Mouse (Mus musculus) c-Kit-positive CD71-positive TER-119-positive erythroid progenitor cells, embryonic 14.5 days (primary cell): ENCODE results near the gene Slc12a8.

Experiments used
- DNase-seq: peaks from one replicate; pipeline ENCODE4 v3.0.0-alpha.2; 2013; ENCODE audit warnings: low spot score

The Slc12a8 gene

DNA sequence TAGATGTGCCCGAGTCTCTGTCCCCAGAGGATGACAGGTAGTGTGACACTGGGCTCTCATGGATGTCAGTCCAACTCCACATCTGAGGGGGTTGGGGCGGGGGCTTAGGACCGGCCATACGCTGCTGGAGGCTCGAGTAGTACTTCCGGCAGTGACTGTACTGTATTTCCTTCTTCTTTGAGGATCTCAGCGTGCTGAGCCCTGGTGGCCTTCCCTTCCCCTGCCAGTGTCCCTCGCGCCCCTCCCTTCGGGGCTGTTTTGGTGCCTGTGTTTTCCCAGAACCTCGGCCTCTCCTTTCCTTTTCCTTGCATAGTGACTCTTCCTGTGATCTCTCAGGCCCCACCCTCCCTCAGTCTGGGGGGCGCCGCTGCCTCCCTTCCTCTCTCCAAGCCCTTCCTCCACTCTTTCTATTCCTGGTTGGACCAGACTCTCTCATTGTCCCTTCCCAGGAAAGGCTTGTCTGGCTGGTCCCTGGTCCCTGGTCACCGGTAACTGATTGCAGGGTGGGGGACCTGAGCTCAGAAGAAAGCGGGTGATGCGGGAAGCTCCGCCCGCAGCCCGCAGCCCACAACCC lies 66.8 kb downstream of the Slc12a8 start:
- no peak for DNase-seq

DNA sequence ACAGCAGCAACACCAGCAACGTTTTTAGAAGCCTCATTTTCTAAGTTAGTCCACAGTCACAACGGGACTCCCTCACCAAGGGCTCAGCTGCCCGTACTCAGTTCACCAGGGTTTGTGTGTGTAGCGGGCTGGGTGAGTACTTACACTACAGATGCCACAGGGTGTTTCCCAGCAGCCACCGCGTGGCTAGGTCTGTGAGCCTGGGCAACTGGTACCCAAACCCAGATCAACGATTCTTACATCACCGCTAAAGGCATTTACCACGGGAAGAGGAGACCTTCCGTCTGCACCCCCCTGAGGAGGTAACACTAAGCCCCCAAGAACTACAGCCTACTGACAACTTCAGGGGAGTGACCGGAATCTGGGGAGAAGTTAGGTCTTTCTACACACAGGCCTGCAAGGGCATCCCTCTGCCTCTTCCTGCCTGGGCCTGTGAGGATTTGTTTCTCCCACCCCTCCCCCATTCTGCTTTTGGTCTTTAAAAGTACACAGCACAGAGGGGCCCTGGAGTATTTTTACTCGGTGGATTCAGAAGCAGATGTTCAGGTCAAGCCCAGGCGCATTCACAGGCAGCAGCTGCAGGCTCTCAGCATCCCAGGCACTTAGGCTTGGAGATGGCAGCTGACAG lies 67.4 kb downstream of the Slc12a8 start:
- no peak for DNase-seq

DNA sequence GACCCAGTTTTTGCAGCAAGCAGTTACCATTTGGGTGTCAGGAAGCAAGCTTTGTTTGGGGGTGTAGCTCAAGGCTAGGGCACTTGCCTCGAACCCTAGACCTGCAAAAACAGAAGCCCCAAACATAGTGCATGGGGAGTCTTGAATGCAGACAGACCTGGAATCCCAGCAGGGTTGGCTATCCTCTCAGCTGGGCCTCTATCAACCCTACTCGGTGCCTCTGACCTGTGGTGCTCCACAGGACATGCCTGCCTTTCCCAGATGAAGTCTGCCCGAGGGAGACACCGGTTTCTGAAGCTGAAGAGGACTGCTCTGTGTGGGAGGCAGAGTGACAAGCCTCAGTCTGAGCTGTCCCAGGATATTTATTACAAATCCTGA lies 67.9 kb downstream of the Slc12a8 start:
- no peak for DNase-seq

DNA sequence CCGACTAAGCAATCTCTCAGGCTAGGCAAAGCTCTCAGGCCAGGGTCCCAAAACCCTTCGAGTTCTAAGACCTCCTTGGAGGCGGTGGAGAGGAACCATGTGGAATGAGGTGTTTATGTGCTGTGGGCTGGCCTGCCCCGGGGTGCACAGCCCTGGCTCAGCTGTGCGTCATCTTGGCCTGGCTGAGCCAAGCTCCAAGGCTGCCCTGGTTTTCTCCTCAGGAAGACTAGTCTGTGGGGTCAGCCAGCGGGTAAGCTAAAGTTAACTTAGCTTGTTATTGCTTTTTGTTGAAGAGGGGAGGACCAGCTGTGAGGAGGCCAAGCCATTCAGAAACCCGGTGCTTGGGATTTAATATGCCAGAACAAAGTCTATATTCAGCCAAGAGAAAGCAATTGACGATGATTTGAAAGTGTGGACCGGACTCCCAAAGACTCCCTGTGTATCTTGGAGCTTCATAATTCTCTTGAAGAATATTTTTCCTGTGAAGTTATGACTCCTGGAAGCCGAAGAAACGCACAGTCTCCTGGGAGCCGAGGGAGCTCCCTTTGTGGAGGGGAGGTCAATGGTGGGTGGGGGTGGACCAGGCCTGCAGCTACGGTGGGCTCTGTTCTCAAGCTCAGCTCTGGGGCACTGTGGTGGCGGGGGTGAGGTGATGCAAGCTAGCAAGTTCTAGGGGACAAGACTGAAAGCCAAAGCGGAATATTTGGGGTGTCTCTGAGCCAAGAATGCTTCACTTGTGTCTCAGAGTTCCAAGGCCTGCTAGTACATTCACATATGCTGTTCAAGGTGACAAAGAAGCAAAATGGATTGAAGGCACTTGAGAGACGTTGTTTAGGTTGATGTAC lies 70.4 kb downstream of the Slc12a8 start:
- DNase-seq = no peak

DNA sequence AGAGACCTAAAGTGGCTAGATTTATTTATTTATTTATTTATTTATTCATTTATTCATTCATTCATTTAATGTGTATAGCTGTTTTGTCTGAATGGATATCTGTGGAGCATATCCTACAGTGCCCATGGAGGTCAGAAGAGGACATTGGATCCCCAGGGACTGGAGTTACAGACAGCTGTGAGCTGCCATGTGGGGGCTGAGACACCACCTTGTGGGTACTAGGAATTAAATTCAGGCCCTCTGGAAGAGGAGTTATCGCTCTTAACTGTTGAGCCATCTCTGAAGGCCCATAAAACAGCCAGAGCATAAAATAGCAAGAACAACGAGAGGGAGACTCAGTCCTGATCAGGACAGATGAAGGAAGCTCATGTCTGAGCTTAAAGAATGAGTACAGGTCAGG lies 71.7 kb downstream of the Slc12a8 start:
- DNase-seq = no peak

DNA sequence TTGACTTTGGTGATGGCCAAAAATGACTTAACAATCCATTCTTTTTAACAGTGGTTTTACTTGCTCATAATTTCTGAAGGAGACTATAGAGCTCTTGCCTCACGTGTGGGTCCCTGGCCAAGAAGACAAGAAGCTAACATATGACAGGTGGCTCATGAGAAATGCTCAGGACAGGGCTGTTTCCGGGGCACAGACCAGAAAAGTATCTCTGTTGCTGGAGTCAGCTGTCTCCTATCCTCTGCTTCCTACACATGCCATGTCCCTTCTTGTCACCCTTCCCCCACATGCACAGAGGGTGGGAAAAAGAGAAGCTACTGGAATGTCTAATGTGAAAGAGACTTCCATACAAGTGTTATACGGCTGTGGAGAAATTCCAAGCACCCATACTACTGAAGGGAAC lies 73.3 kb downstream of the Slc12a8 start:
- no peak for DNase-seq

DNA sequence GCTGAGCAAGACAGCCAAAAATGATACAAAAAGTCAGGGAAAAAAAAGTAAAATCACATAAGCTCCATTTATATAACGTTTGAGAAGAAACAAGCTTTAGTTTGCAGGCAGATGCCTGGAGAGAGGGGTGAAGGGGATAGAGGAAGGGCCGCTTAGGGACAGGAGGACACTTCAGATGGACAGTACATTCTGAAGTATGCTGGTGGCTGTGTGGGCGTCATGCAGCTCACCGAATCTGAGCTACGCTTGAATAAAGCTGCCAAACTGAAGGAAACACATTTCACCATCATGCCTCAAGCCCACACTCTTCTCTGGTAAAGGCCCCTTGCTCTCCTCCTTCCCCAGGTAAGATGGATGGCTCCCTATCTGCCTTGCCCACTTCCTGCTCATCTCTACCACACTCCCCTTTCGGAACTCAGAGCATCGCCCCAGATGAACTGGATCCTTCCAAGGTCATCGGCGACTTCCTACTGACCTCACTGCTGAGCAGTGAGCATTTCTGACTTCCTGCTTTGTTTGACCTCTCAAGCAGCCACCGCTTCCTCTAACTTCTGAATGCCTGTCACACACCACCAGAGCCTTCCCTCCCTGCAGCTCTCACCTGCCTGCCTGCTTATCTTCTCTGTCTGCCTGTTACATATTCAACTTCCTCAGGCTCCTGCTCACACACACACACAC lies 74.4 kb downstream of the Slc12a8 start:
- DNase-seq = no peak

DNA sequence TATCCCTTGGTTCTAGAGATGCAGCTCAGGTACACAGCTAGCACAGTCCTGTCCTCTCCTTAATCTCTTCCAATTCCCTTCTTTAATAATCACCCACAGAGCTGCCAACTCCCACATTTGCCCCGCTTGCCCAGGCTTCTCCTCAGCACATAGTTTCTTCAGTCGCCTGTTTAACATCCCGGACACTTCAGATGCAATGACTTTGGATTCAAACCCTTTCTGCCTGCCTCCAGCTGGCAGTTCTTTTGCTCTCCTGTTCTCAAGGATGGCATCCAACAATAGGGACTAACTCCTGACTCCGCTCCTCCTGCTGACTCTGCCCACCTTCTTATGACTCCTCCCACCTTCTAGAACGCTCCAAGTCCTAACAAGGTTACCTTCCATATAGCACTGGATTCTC lies 75.2 kb downstream of the Slc12a8 start:
- no peak for DNase-seq

DNA sequence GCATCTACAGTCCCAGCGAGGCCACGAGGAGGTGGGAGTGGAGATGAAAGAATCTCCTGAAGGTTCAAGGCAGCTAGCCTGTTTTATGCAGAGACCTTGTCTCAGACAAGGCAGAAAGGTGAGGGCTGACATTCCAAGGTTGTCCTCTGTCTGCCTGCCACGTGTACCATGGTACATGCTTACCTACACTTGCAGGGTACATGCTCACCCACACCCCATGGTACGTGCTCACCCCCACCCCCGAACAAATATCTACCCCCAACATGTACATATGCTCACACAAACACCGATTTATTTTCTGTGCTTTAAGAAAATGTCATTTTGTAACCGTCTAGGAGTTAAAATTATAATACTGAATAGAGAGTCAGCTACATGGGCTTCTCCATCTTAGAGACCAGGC lies 76.3 kb downstream of the Slc12a8 start:
- DNase-seq = no peak

DNA sequence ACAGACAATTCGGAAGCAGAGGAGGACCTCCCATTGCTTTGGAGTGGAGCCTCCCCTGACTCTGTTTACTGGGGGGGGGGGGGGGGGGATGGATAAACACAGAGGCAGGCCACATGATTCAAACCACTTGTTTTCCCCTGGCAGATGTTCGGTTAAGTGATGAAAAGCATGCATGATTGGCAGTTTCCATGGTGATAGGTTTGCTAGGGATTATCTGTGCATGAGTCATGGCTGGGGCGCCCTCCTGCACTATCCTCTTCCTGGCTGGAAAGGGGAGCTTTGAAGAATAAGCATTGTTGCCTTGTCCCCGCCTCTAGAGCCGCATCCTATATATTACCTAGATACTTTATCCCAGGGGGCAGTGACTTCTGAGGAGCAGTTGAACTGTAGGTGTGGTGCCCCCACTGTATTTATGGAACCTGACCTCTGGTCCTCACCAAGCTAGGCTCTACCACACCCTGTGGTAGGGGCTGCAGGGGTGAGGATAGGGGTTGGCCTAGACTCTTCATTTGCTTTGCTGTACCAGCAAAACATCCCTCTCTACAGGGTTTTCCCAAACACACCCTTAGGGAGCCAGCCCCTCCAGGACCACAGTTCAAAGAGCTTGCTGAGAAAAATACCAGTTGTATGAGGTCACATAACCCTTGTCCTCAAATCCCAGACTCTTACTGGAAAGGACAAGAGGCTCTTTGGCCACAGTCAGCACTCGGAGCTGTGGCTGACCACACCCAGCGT lies 77.1 kb downstream of the Slc12a8 start:
- no peak for DNase-seq

DNA sequence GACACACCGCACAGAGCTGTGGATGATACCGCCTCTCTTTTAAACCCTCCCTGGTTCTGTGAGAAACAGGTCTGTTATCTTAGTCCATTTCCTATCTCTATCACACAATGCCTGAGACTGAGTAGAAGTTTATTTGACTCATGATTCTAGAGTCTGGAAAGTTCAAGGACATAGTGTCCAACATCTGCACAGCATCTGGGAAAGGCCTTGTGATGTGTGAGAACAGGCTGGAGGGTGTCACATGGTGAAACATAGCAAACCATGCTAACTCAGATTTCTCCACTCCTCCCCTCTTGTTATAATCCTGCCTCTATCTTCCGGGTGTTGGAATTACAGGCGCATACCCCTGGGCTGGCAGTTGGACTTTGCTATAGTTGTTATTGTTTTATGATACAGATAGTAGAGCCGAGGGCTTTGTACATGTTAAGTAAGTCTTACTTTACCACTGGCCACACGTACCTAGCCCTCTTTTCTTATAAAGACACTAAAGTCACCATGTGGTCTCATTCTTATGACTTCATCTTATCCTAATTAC lies 78.2 kb downstream of the Slc12a8 start:
- no peak for DNase-seq

DNA sequence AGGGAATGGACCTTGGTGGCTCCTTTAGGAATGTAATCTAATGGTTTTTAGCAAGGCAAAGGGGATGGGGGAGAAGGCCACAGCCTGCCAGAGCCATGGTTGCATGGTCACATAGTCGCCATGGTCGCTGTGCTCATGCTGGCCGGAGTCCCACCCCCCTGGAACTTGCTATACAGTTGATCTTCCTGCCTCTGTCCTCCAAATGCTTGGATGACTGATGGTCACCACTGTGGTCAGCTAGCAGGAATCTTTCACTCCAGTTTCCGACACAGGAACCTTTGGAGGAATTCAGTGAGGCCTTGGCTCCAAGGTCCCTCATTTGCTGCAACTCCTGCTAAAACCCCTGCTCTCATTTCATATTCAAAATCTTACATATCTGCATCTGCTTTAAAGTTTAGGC lies 79.1 kb downstream of the Slc12a8 start:
- no peak for DNase-seq

DNA sequence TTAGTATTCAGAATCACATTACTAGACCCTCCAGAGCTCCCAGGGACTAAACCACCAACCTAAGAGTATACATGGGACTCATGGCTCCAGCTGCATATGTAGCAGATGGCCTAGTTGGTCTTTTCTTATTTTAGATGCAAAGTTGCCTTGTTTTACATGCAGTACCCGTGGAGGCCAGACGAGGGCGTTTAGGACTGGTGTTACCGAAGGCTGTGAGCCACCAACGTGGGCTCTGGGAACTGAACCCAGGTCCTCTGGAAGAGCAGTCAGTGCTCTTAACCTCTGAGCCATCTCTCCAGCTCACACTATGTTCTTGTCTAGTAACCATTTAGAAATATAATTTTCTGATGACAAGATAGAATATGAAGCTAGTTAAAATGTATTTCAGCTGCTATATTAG lies 83.1 kb downstream of the Slc12a8 start:
- peak; percentile 36 for DNase-seq

DNA sequence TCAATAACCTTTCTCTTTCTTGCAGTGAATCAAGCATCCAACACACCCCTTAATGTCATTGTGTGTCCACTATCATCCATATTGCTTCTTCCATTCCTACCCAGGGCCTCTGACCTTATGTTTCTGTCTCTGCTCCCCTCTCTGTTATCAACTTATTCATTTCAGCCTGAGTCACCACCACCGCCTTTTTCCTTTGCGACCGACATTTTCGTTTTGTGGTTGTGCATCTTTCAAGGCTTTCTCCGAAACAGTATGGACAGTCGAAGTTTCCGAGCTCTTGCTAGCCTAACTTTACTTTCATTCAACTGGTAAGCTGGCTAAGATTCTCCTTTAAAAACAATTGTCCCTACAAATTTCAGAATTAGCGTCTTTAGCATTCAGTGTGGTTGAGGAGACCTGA lies 84.2 kb downstream of the Slc12a8 start:
- DNase-seq = no peak

DNA sequence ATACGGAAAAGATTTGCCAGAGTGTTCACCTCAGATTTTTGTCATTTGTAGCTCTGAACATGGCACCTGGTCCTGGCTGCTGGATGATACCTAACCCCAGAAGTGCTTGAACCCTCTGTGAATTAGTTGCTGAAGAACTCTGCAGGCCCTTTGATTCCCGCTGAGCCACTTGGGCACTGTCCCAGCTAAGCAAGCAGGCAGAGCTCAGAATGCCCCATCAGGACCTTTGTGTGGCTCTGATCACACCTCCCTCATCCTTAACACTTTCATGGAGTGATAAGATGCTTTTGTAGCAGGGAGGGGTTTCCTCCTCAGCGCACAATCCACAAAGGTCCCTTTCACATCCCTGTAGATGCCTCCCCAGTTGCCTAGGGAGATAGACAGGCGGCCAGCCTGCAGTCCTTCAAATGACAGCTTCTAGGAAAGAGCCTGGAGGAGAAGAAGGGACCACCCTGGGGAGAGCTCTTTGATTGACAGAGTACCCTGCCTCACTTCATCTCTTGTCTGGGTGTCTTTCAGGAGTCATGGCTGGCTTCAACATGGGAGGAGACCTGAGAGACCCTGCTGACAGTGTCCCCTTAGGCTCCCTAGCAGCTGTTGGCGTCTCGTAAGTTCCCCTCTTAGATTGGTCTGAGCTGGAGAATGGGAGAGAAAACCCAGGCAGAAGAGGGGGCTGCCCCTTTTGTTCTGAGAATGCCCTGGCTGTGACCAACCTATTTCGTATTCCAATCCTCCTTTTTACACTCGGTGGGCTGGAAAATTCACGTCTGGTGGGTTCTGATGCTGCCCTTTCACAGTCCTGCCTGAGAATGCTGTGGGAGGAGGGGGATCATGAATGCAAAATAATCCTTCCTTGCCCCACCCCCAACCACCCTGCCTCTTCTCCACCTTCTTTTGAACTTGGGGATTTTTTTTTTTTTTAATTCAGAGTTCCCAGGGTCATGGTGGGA lies 88.8 kb downstream of the Slc12a8 start:
- DNase-seq = no peak

DNA sequence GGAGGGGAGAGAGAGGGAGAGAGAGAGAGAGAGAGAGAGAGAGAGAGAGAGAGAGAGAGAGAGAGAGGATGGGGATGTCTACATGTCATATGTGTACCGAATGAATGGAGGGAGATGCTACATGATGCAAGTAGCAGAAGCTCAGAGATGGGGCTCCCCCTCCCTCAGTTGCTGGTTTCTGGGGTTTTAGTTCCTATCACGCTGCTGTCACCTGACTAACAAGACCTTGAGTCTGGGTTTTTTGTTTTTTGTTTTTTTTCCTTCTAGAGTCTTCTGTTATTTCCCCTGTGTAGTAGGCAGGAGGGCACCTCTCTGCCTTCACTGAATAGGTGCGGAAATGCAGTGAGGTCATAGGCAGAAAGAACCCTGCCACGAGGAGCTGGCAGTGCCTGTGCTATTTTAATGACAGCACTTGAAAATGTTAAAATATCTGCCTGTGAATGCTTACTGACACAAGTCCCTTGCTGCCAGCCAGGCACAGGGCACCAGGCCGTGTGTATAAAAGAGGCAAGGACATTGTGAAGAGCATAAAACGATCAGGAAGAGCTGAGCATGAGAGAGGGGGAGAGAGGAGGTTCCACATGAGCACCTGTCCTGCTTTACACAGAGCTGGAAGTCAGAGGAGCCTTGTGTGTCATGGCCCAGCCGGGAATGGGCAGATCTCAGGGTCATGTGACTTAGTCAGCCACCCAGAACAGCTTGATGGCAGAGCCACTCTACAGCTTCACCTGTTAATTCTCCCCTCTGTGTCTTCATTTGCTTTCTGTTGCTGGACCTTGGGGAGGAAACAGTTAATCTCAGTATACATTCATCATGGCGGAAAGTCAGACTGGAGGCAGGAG lies 89.8 kb downstream of the Slc12a8 start:
- no peak for DNase-seq

DNA sequence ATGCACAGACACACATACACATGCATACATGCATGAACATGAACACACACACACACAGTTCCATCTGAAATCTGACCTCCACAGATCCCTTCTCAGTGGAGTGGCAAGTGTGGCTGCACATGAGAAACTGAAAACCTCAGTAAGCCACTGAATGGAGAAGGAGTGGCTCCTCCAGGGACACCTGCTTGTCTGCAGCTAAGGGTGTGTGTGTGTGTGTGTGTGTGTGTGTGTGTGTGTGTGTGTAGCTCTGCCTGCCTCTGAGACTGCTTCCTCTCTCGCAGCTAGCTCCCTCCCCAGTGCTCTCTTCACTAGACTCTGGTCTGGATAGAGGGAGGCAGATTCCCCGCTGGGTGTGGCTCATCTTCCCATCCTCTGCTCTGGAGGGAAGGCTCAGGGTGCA lies 92.4 kb downstream of the Slc12a8 start:
- no peak for DNase-seq

DNA sequence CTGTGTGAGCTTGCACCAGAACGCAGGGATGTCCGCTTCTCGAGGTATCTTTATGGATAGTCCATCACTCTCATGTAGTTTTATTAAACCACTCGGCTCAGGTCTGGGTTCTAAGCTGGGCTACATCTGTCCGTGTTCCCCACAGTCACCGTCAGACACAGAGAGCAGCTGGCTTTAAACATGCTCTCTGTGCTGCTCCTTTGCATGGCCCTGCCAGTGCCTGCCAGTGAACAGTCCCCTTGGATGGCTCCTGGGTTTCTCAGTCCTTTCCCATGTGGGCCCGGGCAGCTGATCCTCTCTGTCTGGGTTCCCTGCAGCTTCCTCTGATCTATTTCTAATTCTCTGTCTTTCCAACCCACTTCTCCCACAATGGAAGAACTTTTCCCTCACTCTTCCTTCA lies 93.3 kb downstream of the Slc12a8 start:
- no peak for DNase-seq

DNA sequence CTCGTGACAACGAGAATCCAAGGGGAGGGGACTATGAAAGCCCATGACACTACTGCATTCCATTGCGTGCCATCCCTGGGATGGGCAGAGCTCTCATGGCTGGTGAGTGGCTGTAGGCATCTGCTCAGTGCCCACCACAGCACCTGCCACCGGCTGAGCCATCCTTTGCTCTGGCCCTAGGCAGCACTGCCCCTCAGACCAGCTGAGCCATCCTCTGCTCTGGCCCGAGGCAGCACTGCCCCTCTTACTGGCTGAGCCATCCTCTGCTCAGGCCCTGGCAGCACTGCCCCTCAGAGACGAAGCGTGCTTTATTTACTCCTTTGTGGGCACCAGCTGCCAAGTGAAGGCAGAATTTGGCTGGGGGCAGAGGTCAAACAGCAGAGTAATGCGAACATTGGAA lies 94.2 kb downstream of the Slc12a8 start:
- no peak for DNase-seq
